Mouse (Mus musculus) lung, adult 2 months (tissue): ENCODE measurements around the gene Brd2. TPM values are rescaled to one million over a fixed set of nuclear protein-coding genes. Genes with fewer than 3 reads are reported as not detected.

Experiments
- DNase-seq: peaks from one replicate; pipeline ENCODE4 v3.0.0; 2022
- H3K4me1 ChIP-seq: fragments of 200-500 bp; 2 replicates; pipeline ENCODE4 v1.6.1; 2011; ENCODE audit warnings: low read length; ENCODE audit not compliant: control insufficient read depth, insufficient read depth
- H3K4me3 ChIP-seq: fragments of 200-500 bp; replicated peaks from 2 replicates; pipeline ENCODE3; 2011; ENCODE audit warnings: low read depth, mild to moderate bottlenecking, control low read depth, low read length; ENCODE audit errors: extremely low read depth
- CTCF ChIP-seq: fragments of 200-500 bp; IDR thresholded peaks from 2 replicates; pipeline ENCODE4 v1.5.1; 2011; ENCODE audit warnings: mild to moderate bottlenecking, low read length, control low read depth; ENCODE audit not compliant: insufficient read depth
- POLR2A ChIP-seq: fragments of 200-500 bp; IDR thresholded peaks from 2 replicates; pipeline ENCODE4 v1.6.1; 2011; ENCODE audit warnings: low read depth, mild to moderate bottlenecking, control low read depth, low read length, borderline replicate concordance; ENCODE audit errors: extremely low read depth
- WGBS: fragments of 180-500 bp; shearing (Covaris S2); methylation state at CpG from one replicate; pipeline ENCODE4 v1.1.7; 2018; 5-methylcytosine and 5-hydroxymethylcytosine counted together
- polyA plus RNA-seq: library from polyadenylated mRNA; depleted of rRNA; stranded (reverse); fragments of >200 nt; gene quantifications from 2 replicates; pipeline ENCODE4 v1.2.3, GENCODE M21; 2012

Gene Brd2
- polyA plus RNA-seq, 1 experiment: 140 TPM

- DNase-seq: no peak
- H3K4me1 ChIP-seq: peaks cover 4% of the 10 kb centered on the region; the same call in 1 of the 2 replicates
- WGBS: 87% methylated on average over 7 of the region's 7 CpGs
- TF ChIP-seq CTCF: no peak
- TF ChIP-seq POLR2A: no peak
- no peak overlapping the region for H3K4me3 ChIP-seq
Observed at GRCm38 (mm10) chr17:34106555-34106954, 15.9 kb downstream of the Brd2 start.

GRCm38 (mm10) chr17:34104804-34105203, 17.6 kb downstream of the Brd2 start:
- TF ChIP-seq CTCF (no peak), POLR2A (no peak)
- no peak for DNase-seq
- Histone ChIP-seq H3K4me3 (no peak overlapping the region), H3K4me1 (peaks cover 4% of the 10 kb centered on the region; the same call in 1 of the 2 replicates)
- WGBS: 58% methylated on average over 9 of the region's 9 CpGs

- Histone ChIP-seq H3K4me3 (no peak overlapping the region), H3K4me1 (peaks cover 4% of the 10 kb centered on the region; the same call in 1 of the 2 replicates)
- 15% methylated on average over 6 of the region's 6 CpGs for WGBS
- no peak for DNase-seq
- TF ChIP-seq CTCF (no peak), POLR2A (no peak)
Observed at GRCm38 (mm10) chr17:34102831-34103230, 19.6 kb downstream of the Brd2 start.

GRCm38 (mm10) chr17:34101604-34102032, 20.8 kb downstream of the Brd2 start:
- TF ChIP-seq CTCF: peak; percentile 51
- no peak for TF ChIP-seq POLR2A
- Histone ChIP-seq H3K4me1 (peaks cover 4% of the 10 kb centered on the region; the same call in 1 of the 2 replicates), H3K4me3 (peak overlapping the region; percentile 43)
- 4% methylated on average over 12 of the region's 12 CpGs for WGBS
- peak; percentile 93 for DNase-seq

- WGBS: 24% methylated on average over 5 of the region's 5 CpGs
- Histone ChIP-seq H3K4me3 (no peak overlapping the region), H3K4me1 (peaks cover 4% of the 10 kb centered on the region; the same call in 1 of the 2 replicates)
- TF ChIP-seq CTCF: no peak
- TF ChIP-seq POLR2A: no peak
- DNase-seq: no peak
Observed at GRCm38 (mm10) chr17:34101185-34101584, 21.2 kb downstream of the Brd2 start.

- Histone ChIP-seq H3K4me3 (no peak overlapping the region), H3K4me1 (peaks cover 4% of the 10 kb centered on the region; the same call in 1 of the 2 replicates)
- DNase-seq: no peak
- TF ChIP-seq CTCF (no peak), POLR2A (no peak)
- WGBS: 44% methylated on average over 5 of the region's 5 CpGs
Observed at GRCm38 (mm10) chr17:34099531-34099930, 22.9 kb downstream of the Brd2 start.

- WGBS: 34% methylated on average over 10 of the region's 10 CpGs
- TF ChIP-seq CTCF (no peak), POLR2A (no peak)
- DNase-seq: no peak
Observed at GRCm38 (mm10) chr17:34098709-34099479, 23.5 kb downstream of the Brd2 start.

GRCm38 (mm10) chr17:34097272-34097671, 25.2 kb downstream of the Brd2 start:
- 54% methylated on average over 5 of the region's 5 CpGs for WGBS
- no peak for DNase-seq
- Histone ChIP-seq H3K4me3 (no peak overlapping the region), H3K4me1 (peaks cover 4% of the 10 kb centered on the region; the same call in 1 of the 2 replicates)
- TF ChIP-seq CTCF (no peak), POLR2A (no peak)

More at GRCm38 (mm10) chr17:34098709-34099479, 23.5 kb downstream of the Brd2 start:
- H3K4me3 ChIP-seq: no peak overlapping the region
- H3K4me1 ChIP-seq: peaks cover 4% of the 10 kb centered on the region; the same call in 1 of the 2 replicates

GRCm38 (mm10) chr17:34096497-34097010, 25.9 kb downstream of the Brd2 start:
- DNase-seq: no peak
- H3K4me1 ChIP-seq: peaks cover under 1% of the 10 kb centered on the region; the same call in 1 of the 2 replicates
- whole genome bisulfite sequencing: 54% methylated on average over 3 of the region's 3 CpGs
- H3K4me3 ChIP-seq: no peak overlapping the region
- no peak for TF ChIP-seq CTCF
- TF ChIP-seq POLR2A: no peak
